ENCODE assay signal across 17 mouse cellular contexts in the genomic region with DNA sequence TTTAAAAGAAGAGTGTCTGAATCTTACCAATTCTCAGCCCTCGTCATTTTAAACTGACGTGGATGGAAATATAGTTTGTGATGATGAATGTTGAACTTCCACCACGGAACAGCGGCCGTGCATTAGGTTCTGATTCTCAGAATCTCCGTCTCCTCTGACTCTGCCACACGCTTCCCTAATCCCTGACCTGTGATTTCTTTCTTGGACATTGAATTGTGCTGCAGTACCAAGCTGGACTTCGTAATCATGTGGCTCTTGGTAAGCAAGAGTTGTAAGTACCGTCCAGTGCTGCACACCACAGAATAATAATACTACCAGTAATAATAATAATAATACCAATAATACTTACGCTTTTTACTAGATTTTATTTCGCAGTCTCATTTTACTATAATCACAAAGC.
"Had no signal": no experiment of that assay in that cellular context is flagged by ENCODE, and none has a peak within 500 bp of the region (broad histone marks: within the 10 kb centered on the region; RNA-seq: fewer than 3 reads in every experiment).

No protein-coding gene starts in this region.

- H3K4me3 ChIP-seq: lung, embryonic 15.5 days; megakaryocyte, embryonic 14.5 days; midbrain, embryonic 12.5 days; midbrain, embryonic 15.5 days; neural tube, embryonic 12.5 days; stomach, embryonic 15.5 days had no signal

- H3K9ac ChIP-seq: liver, postnatal 0 days; lung, embryonic 15.5 days; midbrain, embryonic 12.5 days; midbrain, embryonic 15.5 days; neural tube, embryonic 12.5 days; stomach, embryonic 15.5 days had no signal

- H3K36me3 ChIP-seq: lung, embryonic 15.5 days; midbrain, embryonic 12.5 days; midbrain, embryonic 15.5 days; neural tube, embryonic 12.5 days; stomach, embryonic 15.5 days had no signal

- DNase-seq: liver, postnatal 0 days; lung, adult 2 months; lung, postnatal 14 days; lung, postnatal 36 days; right cerebral cortex, postnatal 14 days; thymus, adult 2 months; thymus, postnatal 25 days; thymus, postnatal 4 days had no signal

- H3K4me2 ChIP-seq: lung, embryonic 15.5 days; midbrain, embryonic 12.5 days; midbrain, embryonic 15.5 days; neural tube, embryonic 12.5 days; stomach, embryonic 15.5 days had no signal

- H3K9me3 ChIP-seq: lung, embryonic 15.5 days; megakaryocyte, embryonic 14.5 days; midbrain, embryonic 12.5 days; midbrain, embryonic 15.5 days; neural tube, embryonic 12.5 days; stomach, embryonic 15.5 days had no signal

- ATAC-seq: liver, postnatal 0 days; lung, postnatal 0 days; midbrain, embryonic 15.5 days had no signal

- H3K4me1 ChIP-seq: midbrain, embryonic 15.5 days had no signal

- H3K27me3 ChIP-seq: lung, embryonic 15.5 days; megakaryocyte, embryonic 14.5 days; midbrain, embryonic 12.5 days; midbrain, embryonic 15.5 days; neural tube, embryonic 12.5 days; stomach, embryonic 15.5 days had no signal

- H3K27ac ChIP-seq: lung, embryonic 15.5 days; macrophage; midbrain, embryonic 12.5 days; midbrain, embryonic 15.5 days; neural tube, embryonic 12.5 days; stomach, embryonic 15.5 days; stomach, postnatal 0 days had no signal
